Mouse (Mus musculus) 416B (cell line): ENCODE measurements around the gene Pitx3.
"Not testable (repeated sequence)": the region's sequence is repeated elsewhere in the genome, so short reads cannot be mapped to it uniquely, and the experiment has no call there.

Experiments used
- DNase-seq: peaks from one replicate; pipeline ENCODE4 v3.0.0; 2011; ENCODE audit warnings: low read depth

The Pitx3 gene

GRCm38 (mm10) chr19:46131694-46132525 is 16.2 kb downstream of the Pitx3 start, which contains the start of gene Elovl3:
Gene Elovl3, plus strand, starts transcription at chr19:46131897.
- DNase-seq, result peak; percentile 93

DNA sequence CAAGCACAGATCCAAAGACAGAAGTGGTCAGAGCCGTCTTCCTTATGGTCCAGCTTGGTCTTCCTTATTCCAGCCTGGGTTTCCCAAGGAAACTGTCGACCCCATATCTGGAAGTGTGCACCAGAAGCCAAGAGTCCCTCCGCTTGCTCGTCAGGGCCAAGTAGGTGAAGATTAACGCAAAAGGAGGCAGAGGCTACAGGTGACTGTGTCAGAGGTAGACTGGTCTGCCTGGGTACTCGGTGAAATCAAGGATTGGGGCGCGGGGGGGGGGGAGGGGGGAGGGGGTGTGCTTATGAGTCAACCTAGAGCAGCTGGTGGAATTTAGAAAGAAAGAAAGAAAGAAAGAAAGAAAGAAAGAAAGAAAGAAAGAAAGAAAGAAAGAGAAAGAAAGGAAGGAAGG is 16.8 kb downstream of the Pitx3 start:
- no peak for DNase-seq

GRCm38 (mm10) chr19:46129737-46130136 is 18.4 kb downstream of the Pitx3 start:
- not testable (repeated sequence) for DNase-seq

GRCm38 (mm10) chr19:46126301-46126700 is 21.8 kb downstream of the Pitx3 start:
- no peak for DNase-seq

DNA sequence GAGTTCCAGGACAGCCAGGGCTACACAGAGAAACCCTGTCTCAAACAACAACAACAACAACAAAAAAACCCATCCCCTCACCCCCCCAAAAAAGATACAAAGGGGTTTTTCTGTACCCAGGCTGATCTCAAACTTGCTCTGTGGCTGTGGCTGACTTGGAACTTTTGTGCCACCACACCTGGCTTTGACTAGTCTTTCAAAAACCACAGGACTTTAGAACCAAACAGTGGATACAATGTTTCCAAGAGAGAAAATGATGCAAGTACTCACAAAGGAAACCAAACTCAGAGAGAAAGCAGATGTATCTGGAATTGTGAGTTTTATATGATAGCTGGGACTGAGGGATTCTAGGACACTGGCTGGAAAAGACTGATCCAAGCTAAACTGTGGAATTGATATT is 23.5 kb downstream of the Pitx3 start:
- DNase-seq, result no peak

- no peak for DNase-seq
Measured at GRCm38 (mm10) chr19:46123876-46124275, 24.2 kb downstream of the Pitx3 start.

DNA sequence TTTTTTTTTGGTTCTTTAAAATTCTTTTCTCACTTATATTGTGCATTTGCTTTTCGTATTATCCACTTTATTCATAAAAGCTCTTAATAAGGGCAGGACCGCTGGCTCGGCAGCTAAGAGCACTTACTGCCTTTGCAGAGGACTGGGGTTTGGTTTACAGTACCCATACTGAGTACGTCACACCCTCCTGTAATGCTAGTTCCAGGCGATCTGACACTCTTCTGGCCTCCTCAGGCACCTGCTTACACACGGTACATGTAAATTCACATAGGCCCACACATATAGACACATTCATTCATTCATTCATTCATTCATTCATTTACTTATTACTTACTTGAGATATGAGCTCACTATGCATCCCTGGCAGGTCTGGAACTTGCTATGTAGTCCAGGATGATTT is 27.3 kb downstream of the Pitx3 start:
- no peak for DNase-seq

DNA sequence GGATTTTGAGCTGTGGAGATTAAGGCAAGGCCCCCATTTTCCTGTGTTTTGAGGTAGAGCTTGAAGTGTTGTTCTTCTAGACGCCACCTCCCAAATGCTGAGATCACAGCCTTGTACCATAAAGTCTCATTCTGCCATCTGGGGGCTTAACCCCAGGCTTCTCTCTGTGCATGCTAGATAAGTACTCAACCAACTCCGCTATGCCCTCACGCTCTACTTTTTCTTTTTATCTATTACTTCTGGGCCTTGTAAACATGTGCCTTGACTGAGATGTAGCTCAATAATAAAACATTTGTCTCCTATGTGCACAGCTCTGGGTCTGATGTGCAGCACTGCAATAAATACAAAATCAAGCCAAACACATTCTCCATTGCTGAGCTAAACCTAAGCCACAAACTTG is 28.7 kb downstream of the Pitx3 start:
- no peak for DNase-seq

- DNase-seq, result peak; percentile 27
Measured at GRCm38 (mm10) chr19:46114617-46115016, 33.5 kb downstream of the Pitx3 start.

DNA sequence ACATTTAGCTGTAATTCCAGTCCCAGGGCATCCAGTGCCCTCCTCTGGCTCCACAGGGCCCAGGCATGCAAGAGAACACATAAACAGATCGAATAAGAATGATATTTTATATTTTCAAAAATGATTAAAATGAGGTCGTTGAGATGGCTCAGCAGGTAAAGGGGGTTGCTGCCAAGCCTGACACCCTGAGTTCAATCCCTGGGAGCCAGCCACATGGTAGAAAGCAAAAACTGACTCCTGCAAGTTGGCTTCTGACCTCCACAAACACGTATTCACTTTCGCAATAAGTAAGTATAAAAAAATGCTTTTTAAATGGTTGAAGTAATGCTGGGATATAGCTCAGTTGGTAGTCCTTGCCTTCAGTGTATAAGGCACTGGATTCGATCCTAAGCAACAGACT is 37.3 kb downstream of the Pitx3 start:
- DNase-seq, result no peak

DNA sequence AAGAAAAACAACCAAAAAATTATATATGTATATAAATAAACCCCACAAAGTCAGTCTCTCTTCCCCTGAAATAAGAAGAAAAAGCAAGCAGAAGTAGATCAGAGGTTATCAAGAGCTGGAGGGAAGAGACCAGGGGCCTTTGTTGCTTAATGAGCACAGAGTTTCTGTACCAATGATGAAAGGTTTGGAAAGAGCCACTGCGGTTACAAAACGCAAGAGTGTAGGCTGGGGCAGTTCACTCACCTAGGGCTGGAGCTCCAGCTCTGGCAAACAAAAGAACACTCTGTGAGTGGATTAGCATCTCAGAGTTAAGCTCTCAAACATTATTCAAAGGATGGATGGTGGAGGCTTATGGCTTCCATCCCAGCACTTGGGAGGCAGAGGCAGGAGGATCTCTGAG is 37.9 kb downstream of the Pitx3 start:
- peak; percentile 17 for DNase-seq

- DNase-seq, result no peak
Measured at GRCm38 (mm10) chr19:46104187-46104557, 44.0 kb downstream of the Pitx3 start.

- no peak for DNase-seq
Measured at GRCm38 (mm10) chr19:46103437-46104186, 44.5 kb downstream of the Pitx3 start.

- DNase-seq, result no peak
Measured at GRCm38 (mm10) chr19:46099561-46099960, 48.6 kb downstream of the Pitx3 start.

- DNase-seq, result no peak
Measured at GRCm38 (mm10) chr19:46096396-46096795, 51.7 kb downstream of the Pitx3 start.

DNA sequence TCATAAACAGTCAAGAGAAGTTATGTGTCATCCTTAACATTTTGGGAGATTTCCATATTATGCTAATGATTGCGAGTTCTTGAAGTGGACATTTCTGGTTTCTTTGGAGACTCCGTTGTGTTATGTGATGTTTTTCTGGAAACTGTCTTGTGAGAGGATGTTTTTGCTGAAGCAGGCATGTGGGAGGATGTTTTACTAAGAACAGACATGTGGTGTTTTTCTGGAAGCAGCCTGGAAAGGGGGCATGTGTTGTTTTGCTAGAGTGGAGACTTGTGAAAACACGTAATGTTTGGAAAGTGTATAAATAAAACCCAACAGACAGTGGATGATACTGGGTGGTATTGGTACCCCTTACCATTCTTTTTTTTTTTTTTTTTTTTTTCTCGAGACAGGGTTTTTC is 52.8 kb downstream of the Pitx3 start:
- DNase-seq, result no peak

DNA sequence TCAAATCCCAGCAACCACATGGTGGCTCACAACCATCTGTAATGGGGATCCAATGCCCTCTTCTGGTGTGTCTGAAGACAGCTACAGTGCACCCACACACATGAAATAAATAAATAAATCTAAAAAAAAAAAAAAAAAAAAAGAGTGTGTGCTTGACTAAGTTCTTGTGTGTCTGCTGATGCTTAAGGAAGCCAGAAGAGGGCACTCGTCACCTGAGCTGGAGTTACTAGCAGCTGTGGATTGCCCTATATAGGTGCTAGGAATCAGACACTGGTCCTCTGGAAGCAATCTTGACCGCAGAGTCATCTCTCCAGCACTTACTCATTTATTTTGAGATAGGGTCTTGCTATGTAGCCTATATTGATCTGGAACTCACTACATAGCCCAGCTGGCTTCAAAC is 54.0 kb downstream of the Pitx3 start:
- no peak for DNase-seq

DNA sequence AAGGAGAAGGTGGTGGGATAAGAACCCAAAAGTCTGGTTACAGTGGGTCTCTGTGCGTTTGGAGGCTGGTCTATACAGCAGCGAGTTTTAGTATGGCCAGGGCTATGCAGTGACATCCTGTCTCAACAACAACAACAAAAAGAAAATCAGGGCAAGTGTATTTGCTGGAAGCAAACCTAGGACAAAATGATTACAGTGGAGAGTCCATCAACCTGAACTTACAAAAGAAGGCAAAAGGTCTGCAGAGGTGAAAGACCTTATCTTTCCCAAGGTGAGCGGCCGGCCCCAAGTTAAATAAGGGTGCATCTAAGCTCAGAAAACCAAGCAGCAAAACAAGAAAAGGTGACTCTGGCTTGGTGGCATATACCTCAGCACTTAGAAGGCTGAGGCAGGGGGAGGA is 56.5 kb downstream of the Pitx3 start:
- DNase-seq, result no peak

- DNase-seq, result no peak
Measured at GRCm38 (mm10) chr19:46087871-46088270, 60.3 kb downstream of the Pitx3 start.

GRCm38 (mm10) chr19:46086337-46086736 is 61.8 kb downstream of the Pitx3 start:
- peak; percentile 91 for DNase-seq
